Mouse (Mus musculus) kidney, embryonic 14.5 days (tissue): ENCODE measurements around the gene Wtap. TPM values are rescaled to one million over a fixed set of nuclear protein-coding genes. Genes with fewer than 3 reads are reported as not detected.
"Not testable (repeated sequence)": the region's sequence is repeated elsewhere in the genome, so short reads cannot be mapped to it uniquely, and the experiment has no call there.

Experiments
- ATAC-seq: fragments of 200-750 bp; cut with Nextera tagmentation; 2 replicates; pipeline ENCODE4 v1.8.0; 2017; ENCODE audit warnings: moderate number of reproducible peaks, mild to moderate bottlenecking, moderate TSS enrichment, moderate library complexity; ENCODE audit not compliant: low FRiP score, low TSS enrichment
- H3K27ac ChIP-seq: fragments of 300-500 bp; sonication (generic); 2 replicates; pipeline ENCODE4 v1.5.1; 2014; ENCODE audit warnings: low read depth, mild to moderate bottlenecking, low read length, moderate library complexity, mixed read lengths
- H3K27me3 ChIP-seq: fragments of 300-500 bp; sonication (generic); 2 replicates; pipeline ENCODE4 v1.6.1; 2014; ENCODE audit warnings: mild to moderate bottlenecking, low read length; ENCODE audit not compliant: control insufficient read depth, insufficient read depth
- H3K36me3 ChIP-seq: fragments of 300-500 bp; sonication (generic); 2 replicates; pipeline ENCODE4 v1.6.1; 2014; ENCODE audit warnings: low read length, mixed read lengths; ENCODE audit not compliant: control insufficient read depth, insufficient read depth
- H3K4me1 ChIP-seq: fragments of 300-500 bp; sonication (generic); 2 replicates; pipeline ENCODE4 v1.6.1; 2014; ENCODE audit warnings: low read length, mixed read lengths; ENCODE audit not compliant: control insufficient read depth, insufficient read depth
- H3K4me2 ChIP-seq: fragments of 300-500 bp; sonication (generic); replicated peaks from 2 replicates; pipeline ENCODE4 v1.6.1; 2014; ENCODE audit warnings: low read depth, mild to moderate bottlenecking, low read length
- H3K4me3 ChIP-seq: fragments of 300-500 bp; sonication (generic); 2 replicates; pipeline ENCODE4 v1.5.1; 2014; ENCODE audit warnings: mild to moderate bottlenecking, low read length
- H3K9ac ChIP-seq: fragments of 300-500 bp; sonication (generic); 2 replicates; pipeline ENCODE4 v1.6.1; 2014; ENCODE audit warnings: low read depth, mild to moderate bottlenecking, low read length, moderate library complexity
- H3K9me3 ChIP-seq: fragments of 300-500 bp; sonication (generic); 2 replicates; pipeline ENCODE4 v1.6.1; 2016; ENCODE audit warnings: low read length; ENCODE audit not compliant: control insufficient read depth
- WGBS: fragments of 180-500 bp; shearing (Covaris S2); extraction: QIAGEN DNeasy Blood & Tissue Kit; methylation state at CpG from one replicate; pipeline ENCODE4 v1.1.7; 2014; 5-methylcytosine and 5-hydroxymethylcytosine counted together
- polyA plus RNA-seq: library from polyadenylated mRNA; unstranded; fragments of >200 nt; fragmentation: Nextera tagmentation; extraction: Ambion mirVana; gene quantifications from 2 replicates; pipeline ENCODE4 v1.2.1, GENCODE M21; 2014

The Wtap gene
- polyA plus RNA-seq, result 146 and 173 TPM in 2 replicates

DNA sequence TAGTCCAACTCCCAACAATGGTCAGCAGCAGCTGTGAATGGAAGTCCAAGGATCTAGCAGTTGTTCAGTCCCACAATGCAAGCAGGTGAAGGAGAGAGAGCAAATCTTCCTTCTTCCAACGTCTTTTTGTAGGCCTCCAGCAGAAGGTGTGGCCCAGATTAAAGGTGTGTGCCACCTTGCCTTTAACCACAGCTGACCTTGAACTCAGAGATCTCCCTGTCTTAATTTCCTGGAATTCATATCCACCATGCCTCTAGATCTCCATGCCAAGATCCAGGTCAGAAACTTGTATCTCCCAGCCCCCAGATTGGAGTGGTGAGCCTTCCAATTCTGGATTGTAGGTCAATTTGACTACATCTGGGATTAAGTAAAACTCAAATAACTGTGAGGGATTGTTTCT is at the start of gene Wtap:
Gene Wtap (minus strand): TSS at position 101 of the 400 bp plus-strand sequence.
- Histone ChIP-seq H3K4me3 (peak within 1 kb of the TSS; percentile 99), H3K4me2 (peak within 1 kb of the TSS; percentile 62)
- 83% methylated on average over 1 of the region's 1 CpGs for WGBS

DNA sequence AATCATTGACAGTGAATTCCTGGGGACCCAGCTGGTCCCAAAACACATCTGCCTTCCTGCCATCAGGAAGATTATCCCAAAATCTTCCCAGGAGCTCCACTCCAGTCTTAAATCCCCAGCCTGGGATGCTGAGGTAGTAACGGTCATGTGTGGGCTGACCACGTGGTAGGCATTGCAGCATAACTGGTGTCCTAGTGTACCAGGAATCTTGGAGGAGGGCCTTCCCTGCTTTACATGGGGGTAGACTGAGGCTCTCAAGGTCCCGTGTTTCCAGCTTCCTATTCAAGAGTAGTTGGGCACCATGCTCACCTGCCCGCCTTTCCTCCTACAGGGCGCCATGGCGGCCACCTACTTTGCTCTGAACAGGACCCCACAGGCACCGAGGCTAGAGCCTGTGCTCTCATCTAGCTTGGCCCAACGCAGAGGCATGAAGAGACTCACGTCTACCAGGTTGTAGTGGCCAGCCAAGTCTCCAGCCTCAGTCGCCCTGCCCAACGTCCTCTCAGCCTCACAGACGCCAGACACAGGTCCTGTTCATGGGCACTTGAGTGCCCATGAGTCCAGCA is 42.7 kb upstream of the Wtap start:
- H3K27ac ChIP-seq, H3K9ac ChIP-seq, H3K4me1 ChIP-seq, H3K36me3 ChIP-seq, H3K4me3 ChIP-seq, H3K27me3 ChIP-seq, H3K4me2 ChIP-seq, H3K9me3 ChIP-seq, ATAC-seq: not testable (repeated sequence)
- WGBS, result 89% methylated on average over 4 of the region's 12 CpGs

More for the DNA sequence above, at the start of gene Wtap:
- no peak for ATAC-seq
- Histone ChIP-seq H3K4me1 (peaks cover 11% of the 10 kb centered on the region), H3K27me3 (no peaks in the 10 kb centered on the region), H3K36me3 (no peaks in the 10 kb centered on the region), H3K9me3 (no peaks in the 10 kb centered on the region), H3K27ac (peak within 1 kb of the TSS; percentile 100), H3K9ac (peak within 1 kb of the TSS; percentile 100; the same call in 1 of the 2 replicates)

DNA sequence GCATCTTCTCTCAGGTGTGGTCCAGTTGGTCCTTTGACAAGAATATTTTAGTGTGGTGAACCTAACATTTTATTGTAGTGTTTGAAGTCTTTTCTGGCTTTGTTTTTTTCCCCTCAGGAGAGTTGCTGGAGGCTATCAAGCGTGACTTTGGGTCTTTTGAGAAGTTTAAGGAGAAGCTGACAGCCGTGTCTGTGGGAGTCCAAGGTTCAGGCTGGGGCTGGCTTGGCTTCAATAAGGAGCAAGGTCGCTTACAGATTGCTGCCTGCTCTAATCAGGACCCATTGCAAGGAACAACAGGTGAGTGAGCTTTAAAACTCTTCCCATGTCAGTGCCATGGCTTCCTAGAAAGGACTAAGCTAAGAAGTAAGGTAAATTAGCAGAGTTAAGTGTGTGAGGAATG is 19.3 kb upstream of the Wtap start:
- H3K4me3 ChIP-seq, result no peak overlapping the region
- H3K9ac ChIP-seq, result no peak overlapping the region
- no peak overlapping the region for H3K4me2 ChIP-seq
- peaks cover 11% of the 10 kb centered on the region; the same call in 1 of the 2 replicates for H3K4me1 ChIP-seq
- no peak overlapping the region for H3K27ac ChIP-seq
- peaks cover 29% of the 10 kb centered on the region for H3K36me3 ChIP-seq
- H3K9me3 ChIP-seq, result no peaks in the 10 kb centered on the region
- ATAC-seq, result no peak
- H3K27me3 ChIP-seq, result no peaks in the 10 kb centered on the region
- WGBS, result 60% methylated on average over 3 of the region's 3 CpGs

DNA sequence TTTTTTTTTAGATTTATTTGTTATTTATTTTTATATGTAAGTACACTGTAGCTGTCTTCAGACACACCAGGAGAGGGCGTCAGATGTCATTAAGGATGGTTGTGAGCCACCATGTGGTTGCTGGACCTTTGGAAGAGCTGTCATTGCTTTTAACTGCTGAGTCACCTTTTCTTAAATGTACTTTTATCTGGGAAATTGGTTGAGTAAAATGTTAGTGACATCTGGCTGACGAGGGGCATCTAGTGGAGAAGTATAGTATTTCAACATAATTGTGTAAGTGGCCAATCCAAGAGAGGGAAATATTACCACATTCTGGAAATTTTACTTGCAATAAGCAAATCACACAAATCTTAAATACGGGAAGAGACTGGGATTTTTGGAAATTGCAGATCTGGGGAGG is 15.9 kb upstream of the Wtap start:
- no peak for ATAC-seq
- no peak overlapping the region for H3K27ac ChIP-seq

DNA sequence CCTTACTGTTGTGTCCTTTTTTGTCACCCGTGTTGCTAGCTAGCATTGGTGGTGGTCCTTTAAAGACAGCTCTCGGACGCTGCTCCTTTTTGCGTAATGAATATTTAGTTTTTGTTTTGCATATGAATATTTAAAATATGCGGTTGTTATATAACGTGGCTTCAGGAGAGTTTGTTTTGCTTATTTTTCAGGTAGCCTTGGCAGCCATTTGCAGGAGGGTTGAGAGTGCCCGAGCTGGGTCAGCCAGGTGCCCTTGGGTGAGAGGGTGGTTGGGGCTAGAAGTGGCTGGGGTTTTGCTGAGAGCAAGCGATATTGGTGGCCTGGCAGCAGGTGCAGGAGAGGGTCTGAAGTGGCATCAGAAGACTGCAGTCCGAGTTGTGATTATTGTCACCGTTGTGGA is 14.6 kb upstream of the Wtap start:
- Histone ChIP-seq H3K4me1 (peaks cover 11% of the 10 kb centered on the region; the same call in 1 of the 2 replicates), H3K9me3 (no peaks in the 10 kb centered on the region), H3K27me3 (no peaks in the 10 kb centered on the region), H3K27ac (no peak overlapping the region), H3K4me3 (peak overlapping the region; percentile 73), H3K36me3 (peaks cover 12% of the 10 kb centered on the region), H3K9ac (peak overlapping the region; percentile 73), H3K4me2 (peak overlapping the region; percentile 64)
- WGBS, result 3% methylated on average over 10 of the region's 10 CpGs
- ATAC-seq, result no peak

More for the DNA sequence above, 15.9 kb upstream of the Wtap start:
- no peak overlapping the region for H3K4me3 ChIP-seq
- H3K27me3 ChIP-seq, result no peaks in the 10 kb centered on the region
- no peak overlapping the region for H3K4me2 ChIP-seq
- H3K9me3 ChIP-seq, result no peaks in the 10 kb centered on the region
- 31% methylated on average over 3 of the region's 3 CpGs for WGBS
- H3K9ac ChIP-seq, result no peak overlapping the region
- peaks cover 11% of the 10 kb centered on the region; the same call in 1 of the 2 replicates for H3K4me1 ChIP-seq
- peaks cover 20% of the 10 kb centered on the region for H3K36me3 ChIP-seq

DNA sequence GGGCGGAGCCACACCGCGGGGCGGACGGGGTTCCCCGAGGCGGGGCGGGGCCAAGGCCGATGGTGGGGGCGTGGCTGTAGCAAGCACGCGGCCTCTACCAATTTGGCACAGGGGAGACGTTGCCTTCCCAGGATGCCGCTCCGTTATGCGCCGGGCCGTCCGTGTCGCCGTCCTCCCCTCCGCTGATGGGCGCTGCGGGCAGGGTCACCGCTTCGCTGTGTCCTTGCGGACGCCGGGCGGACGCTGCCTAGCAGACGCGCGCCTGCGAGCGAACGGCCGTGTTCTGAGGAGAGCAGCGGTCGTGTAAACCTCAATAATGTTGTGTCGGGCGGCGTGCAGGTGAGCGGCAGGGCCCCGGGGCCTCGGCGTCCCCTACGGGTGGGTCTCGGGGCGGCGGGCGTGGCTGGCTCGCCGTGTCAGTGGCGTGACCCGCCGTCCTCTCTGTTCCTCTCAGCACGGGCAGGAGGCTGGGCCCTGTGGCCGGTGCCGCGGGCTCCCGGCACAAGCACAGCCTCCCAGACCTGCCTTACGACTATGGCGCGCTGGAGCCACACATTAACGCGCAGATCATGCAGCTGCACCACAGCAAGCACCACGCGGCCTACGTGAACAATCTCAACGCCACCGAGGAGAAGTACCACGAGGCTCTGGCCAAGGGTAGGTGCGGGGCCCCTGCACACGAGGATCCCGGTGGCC is 13.9 kb upstream of the Wtap start:
- Histone ChIP-seq H3K36me3 (peaks cover 5% of the 10 kb centered on the region; the same call in 1 of the 2 replicates), H3K4me2 (peak overlapping the region; percentile 64), H3K9me3 (no peaks in the 10 kb centered on the region), H3K9ac (peak overlapping the region; percentile 73), H3K27ac (peak overlapping the region; percentile 72), H3K4me1 (peaks cover 11% of the 10 kb centered on the region; the same call in 1 of the 2 replicates), H3K4me3 (peak overlapping the region; percentile 73), H3K27me3 (no peaks in the 10 kb centered on the region)
- WGBS, result under 1% methylated on average over 65 of the region's 76 CpGs
- peak; percentile 99 for ATAC-seq

DNA sequence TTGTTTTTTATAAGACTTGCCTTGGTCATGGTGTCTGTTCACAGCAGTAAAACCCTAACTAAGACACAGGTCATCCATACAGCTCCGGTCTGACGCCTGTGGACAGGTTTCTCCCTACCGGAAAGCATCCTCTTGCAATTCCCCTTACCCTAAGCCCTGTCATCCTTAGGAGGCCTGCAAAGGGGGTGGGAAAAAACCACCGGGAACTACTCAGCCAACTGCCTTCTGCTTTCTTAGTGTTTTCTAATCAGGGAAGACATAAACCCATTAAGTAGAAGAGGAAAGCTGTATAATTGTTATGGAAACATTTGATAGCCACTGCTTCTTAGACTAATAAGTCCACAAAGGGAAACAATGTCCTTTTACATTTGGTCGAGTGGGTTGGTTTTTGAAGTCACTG is 13.0 kb upstream of the Wtap start:
- peak overlapping the region; percentile 44; the same call in 1 of the 2 replicates for H3K9ac ChIP-seq
- no peaks in the 10 kb centered on the region for H3K27me3 ChIP-seq
- peak overlapping the region; percentile 73 for H3K4me3 ChIP-seq
- peak overlapping the region; percentile 53; the same call in 1 of the 2 replicates for H3K27ac ChIP-seq
- 34% methylated on average over 5 of the region's 5 CpGs for WGBS
- no peak for ATAC-seq
- H3K36me3 ChIP-seq, result peaks cover 4% of the 10 kb centered on the region; the same call in 1 of the 2 replicates
- peaks cover 11% of the 10 kb centered on the region; the same call in 1 of the 2 replicates for H3K4me1 ChIP-seq
- H3K9me3 ChIP-seq, result no peaks in the 10 kb centered on the region
- peak overlapping the region; percentile 64 for H3K4me2 ChIP-seq

DNA sequence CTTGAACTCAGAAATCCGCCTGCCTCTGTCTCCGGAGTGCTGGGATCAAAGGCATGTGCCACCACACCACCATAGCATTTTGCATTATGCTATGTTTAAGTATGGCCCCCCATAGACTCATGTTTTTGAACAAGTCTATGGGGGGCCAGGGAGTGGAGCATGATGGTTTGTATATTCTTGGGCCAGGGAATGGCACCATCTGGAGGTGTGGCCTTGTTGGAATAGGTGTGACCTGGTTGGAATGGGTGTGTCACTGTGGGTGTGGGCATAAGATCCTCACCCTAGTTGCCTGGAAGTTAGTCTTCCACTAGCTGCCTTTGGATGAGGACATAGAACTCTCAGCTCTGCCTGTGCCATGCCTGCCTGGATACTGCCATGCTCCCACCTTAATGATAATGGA is 12.6 kb upstream of the Wtap start, which contains the start of gene Sod2:
Gene Sod2 (plus strand): TSS at position 301 of the 400 bp plus-strand sequence.
- H3K36me3 ChIP-seq, ATAC-seq, H3K9me3 ChIP-seq, H3K27me3 ChIP-seq: not testable (repeated sequence)
- Histone ChIP-seq H3K4me1 (peaks cover 11% of the 10 kb centered on the region; the same call in 1 of the 2 replicates), H3K9ac (peak within 1 kb of the TSS; percentile 44; the same call in 1 of the 2 replicates), H3K4me3 (peak within 1 kb of the TSS; percentile 73), H3K4me2 (peak within 1 kb of the TSS; percentile 64), H3K27ac (peak within 1 kb of the TSS; percentile 72; the same call in 1 of the 2 replicates)
- WGBS, result 95% methylated on average over 2 of the region's 2 CpGs

DNA sequence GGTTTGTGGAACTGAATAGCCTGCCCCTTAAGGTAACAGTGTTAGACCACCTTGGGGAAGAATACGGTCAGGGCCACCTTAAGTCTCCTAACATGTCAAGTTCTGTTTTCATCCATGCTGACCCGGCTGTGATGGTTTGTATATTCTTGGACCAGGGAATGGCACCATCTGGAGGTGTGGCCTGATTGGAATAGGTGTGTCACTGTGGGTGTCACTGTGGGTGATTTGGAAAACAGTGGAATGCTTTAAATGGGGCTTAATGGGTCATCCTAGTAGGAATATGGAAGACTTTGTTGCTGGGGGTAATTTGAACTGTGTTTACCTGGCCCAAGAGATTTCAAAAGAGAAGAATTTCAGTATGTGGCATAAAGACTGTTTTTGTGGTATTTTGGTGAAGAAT is 10.5 kb upstream of the Wtap start:
- not testable (repeated sequence) for H3K9ac ChIP-seq, H3K27me3 ChIP-seq, H3K9me3 ChIP-seq, H3K4me2 ChIP-seq, H3K27ac ChIP-seq, H3K4me3 ChIP-seq, ATAC-seq, H3K36me3 ChIP-seq
- H3K4me1 ChIP-seq, result peaks cover 10% of the 10 kb centered on the region; the same call in 1 of the 2 replicates
- 72% methylated on average over 2 of the region's 2 CpGs for WGBS
